13 mouse cellular contexts compared by ENCODE assay signal in the genomic region with DNA sequence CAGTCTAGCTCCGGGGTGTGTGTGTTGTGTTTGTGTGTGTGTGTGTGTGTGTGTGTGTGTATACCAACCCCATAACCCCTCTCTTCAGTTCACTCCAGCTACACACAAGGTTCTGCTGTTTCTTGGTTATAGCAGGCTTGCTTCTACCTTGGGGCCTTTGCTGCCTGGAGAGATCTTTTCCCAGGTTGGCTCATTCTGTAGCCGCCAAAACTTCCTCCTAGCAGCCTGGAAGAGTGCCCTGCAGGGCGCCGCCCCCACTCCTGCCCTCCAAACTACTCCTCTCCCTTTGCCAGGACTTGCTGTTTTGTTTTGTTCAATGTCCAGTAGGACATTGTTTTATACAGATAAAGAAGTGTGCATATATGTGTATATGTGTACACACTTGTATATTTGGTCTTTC. TPM values are rescaled to one million over a fixed set of nuclear protein-coding genes. Genes with fewer than 3 reads are reported as not detected.
DNase-seq lines count a peak whose midpoint lies in the region; ATAC-seq and TF ChIP-seq lines count a peak whose summit lies in the region.
"Had no signal": no experiment of that assay in that cellular context is flagged by ENCODE, and none has a peak within 500 bp of the region (broad histone marks: within the 10 kb centered on the region; RNA-seq: fewer than 3 reads in every experiment).

No protein-coding gene starts in this region.

- H3K4me3 ChIP-seq in midbrain, embryonic 10.5 days, result no peak overlapping the region
- H3K4me3 ChIP-seq in midbrain, embryonic 14.5 days (replicated peaks; ENCODE audit: low read depth, low read length), result no peak overlapping the region
- H3K4me3 ChIP-seq in stomach, embryonic 15.5 days (replicated peaks), result no peak overlapping the region
- no peak overlapping the region for H3K4me3 ChIP-seq in thymus, adult 2 months (ENCODE audit: control insufficient read depth, insufficient read depth, low read length)
- H3K4me3 ChIP-seq: erythroblast, embryonic 14.5 days; megakaryocyte, embryonic 14.5 days had no signal

- DNase-seq in midbrain, embryonic 10.5 days (ENCODE audit: low spot score), result no peak
- DNase-seq in midbrain, embryonic 14.5 days, result no peak
- DNase-seq in kidney, adult 9 months, result peak; percentile 49
- DNase-seq in kidney, postnatal 4 days, result peak; percentile 30 to 49
- DNase-seq in retina, embryonic 14.5 days (ENCODE audit: low spot score), result no peak
- no peak for DNase-seq in thymus, adult 2 months
- DNase-seq: cerebellum, adult 9-10 months; gastrocnemius, postnatal 25 days; lung, adult 2 months had no signal

- 84% methylated on average over 4 of the region's 4 CpGs for WGBS in midbrain, embryonic 10.5 days
- 90% methylated on average over 4 of the region's 4 CpGs for WGBS in midbrain, embryonic 14.5 days
- WGBS in stomach, embryonic 15.5 days, result 67% methylated on average over 4 of the region's 4 CpGs
- 48% methylated on average over 4 of the region's 4 CpGs for WGBS in thymus, adult 2 months

- no peak for TF ChIP-seq POLR2A in thymus, adult 2 months (IDR thresholded peaks at IDR 0.05; ENCODE audit: control insufficient read depth, extremely low read depth, insufficient read depth, low read length, poor library complexity)

- ATAC-seq in midbrain, embryonic 14.5 days (ENCODE audit: low FRiP score, low TSS enrichment), result no peak
- no peak for ATAC-seq in stomach, embryonic 15.5 days (ENCODE audit: insufficient read depth, low FRiP score, low read depth)
- no peak for ATAC-seq in inflammation-experienced regulatory T-cells, adult 6 months

- no peak overlapping the region for H3K4me2 ChIP-seq in midbrain, embryonic 14.5 days (ENCODE audit: low read length)
- peak overlapping the region; percentile 23; the same call in 1 of the 2 replicates for H3K4me2 ChIP-seq in stomach, embryonic 15.5 days

- no peak overlapping the region for H3K9ac ChIP-seq in midbrain, embryonic 14.5 days (replicated peaks; ENCODE audit: low read length)
- no peak overlapping the region for H3K9ac ChIP-seq in stomach, embryonic 15.5 days

- H3K9me3 ChIP-seq in midbrain, embryonic 10.5 days (replicated peaks), result no peaks in the 10 kb centered on the region
- H3K9me3 ChIP-seq in midbrain, embryonic 14.5 days (ENCODE audit: control insufficient read depth, low read length), result no peaks in the 10 kb centered on the region
- no peaks in the 10 kb centered on the region for H3K9me3 ChIP-seq in stomach, embryonic 15.5 days
- H3K9me3 ChIP-seq: megakaryocyte, embryonic 14.5 days had no signal

- TF ChIP-seq CTCF in thymus, adult 2 months (IDR thresholded peaks at IDR 0.05; ENCODE audit: borderline replicate concordance, control insufficient read depth, extremely low read depth, insufficient read depth, low read length, poor library complexity), result no peak

- no peaks in the 10 kb centered on the region for H3K36me3 ChIP-seq in midbrain, embryonic 10.5 days
- H3K36me3 ChIP-seq in midbrain, embryonic 14.5 days (ENCODE audit: control insufficient read depth, insufficient read depth, low read length), result no peaks in the 10 kb centered on the region
- H3K36me3 ChIP-seq in stomach, embryonic 15.5 days, result no peaks in the 10 kb centered on the region
- no peaks in the 10 kb centered on the region for H3K36me3 ChIP-seq in thymus, adult 2 months (ENCODE audit: control insufficient read depth, insufficient read depth, low read length)

- H3K4me1 ChIP-seq in midbrain, embryonic 10.5 days, result peaks cover 5% of the 10 kb centered on the region
- H3K4me1 ChIP-seq in midbrain, embryonic 14.5 days (ENCODE audit: control insufficient read depth, insufficient read depth, low read length), result no peaks in the 10 kb centered on the region
- H3K4me1 ChIP-seq in stomach, embryonic 15.5 days, result peaks cover 8% of the 10 kb centered on the region
- H3K4me1 ChIP-seq in thymus, adult 2 months (replicated peaks; ENCODE audit: control insufficient read depth, insufficient read depth, low read length), result peaks cover 29% of the 10 kb centered on the region
- H3K4me1 ChIP-seq: megakaryocyte, embryonic 14.5 days had no signal

- H3K27me3 ChIP-seq in midbrain, embryonic 10.5 days (ENCODE audit: low read depth, poor library complexity, severe bottlenecking), result no peaks in the 10 kb centered on the region
- H3K27me3 ChIP-seq in midbrain, embryonic 14.5 days (ENCODE audit: control insufficient read depth, insufficient read depth, low read length), result no peaks in the 10 kb centered on the region
- no peaks in the 10 kb centered on the region for H3K27me3 ChIP-seq in stomach, embryonic 15.5 days (replicated peaks)
- no peaks in the 10 kb centered on the region for H3K27me3 ChIP-seq in thymus, adult 2 months (ENCODE audit: control insufficient read depth, insufficient read depth, low read length)

- H3K27ac ChIP-seq in midbrain, embryonic 10.5 days (replicated peaks), result 0 out of 2 replicates have a peak overlapping the region, but pooled peaks have one; percentile 17
- no peak overlapping the region for H3K27ac ChIP-seq in midbrain, embryonic 14.5 days (replicated peaks; ENCODE audit: low read depth, low read length)
- H3K27ac ChIP-seq in stomach, embryonic 15.5 days, result 0 out of 2 replicates have a peak overlapping the region, but pooled peaks have one; percentile 16
- H3K27ac ChIP-seq in thymus, adult 2 months (ENCODE audit: control insufficient read depth, insufficient read depth, low read length), result no peak overlapping the region

RNA-seq across cellular contexts. Expression of gene Map3k13, which starts 33.4 kb away (rescaled TPM):
- polyA plus RNA-seq in midbrain, embryonic 10.5 days (2016; fragmentation: Nextera tagmentation; extraction: Ambion mirVana), result 2.1 and 4.2 TPM in 2 replicates
- polyA plus RNA-seq in midbrain, embryonic 14.5 days (2014; fragmentation: Nextera tagmentation; extraction: Ambion mirVana), result 6.6 and 9.3 TPM in 2 replicates
- polyA plus RNA-seq in stomach, embryonic 15.5 days (2015; fragmentation: Nextera tagmentation; extraction: Ambion mirVana), result 1.1 TPM in 2 replicates
- polyA plus RNA-seq in thymus, adult 2 months (2012; rRNA removed), result 2.0 and 2.3 TPM in 2 replicates
- polyA plus RNA-seq in inflammation-experienced regulatory T-cells, adult 6 months (2017; shearing (Covaris generic)), result under 1 TPM; 0.26 to 0.42 (median 0.38) TPM

RNA-seq across cellular contexts. Expression of gene Ehhadh, which starts 40.0 kb away (rescaled TPM):
- 2.4 and 2.5 TPM in 2 replicates for polyA plus RNA-seq in midbrain, embryonic 10.5 days (2016; fragmentation: Nextera tagmentation; extraction: Ambion mirVana)
- polyA plus RNA-seq in midbrain, embryonic 14.5 days (2014; fragmentation: Nextera tagmentation; extraction: Ambion mirVana), result 1.2 and 1.6 TPM in 2 replicates
- 5.0 and 5.1 TPM in 2 replicates for polyA plus RNA-seq in stomach, embryonic 15.5 days (2015; fragmentation: Nextera tagmentation; extraction: Ambion mirVana)
- polyA plus RNA-seq in thymus, adult 2 months (2012; rRNA removed), result 8.0 and 9.6 TPM in 2 replicates
- 1 to 10 TPM; 3.2 to 7.9 (median 6.3) TPM for polyA plus RNA-seq in inflammation-experienced regulatory T-cells, adult 6 months (2017; shearing (Covaris generic))

Comparison
In these comparisons a context has a peak if more than half of its experiments do, and no peak if none do; other contexts are left out.
1. H3K27ac ChIP-seq: peak in midbrain, embryonic 10.5 days (single experiment) and stomach, embryonic 15.5 days (single experiment); none in midbrain, embryonic 14.5 days (single experiment) and thymus, adult 2 months (single experiment).
2. DNase-seq: peak in kidney, adult 9 months (single experiment) and kidney, postnatal 4 days (2 of 2); none in midbrain, embryonic 10.5 days (single experiment), midbrain, embryonic 14.5 days (single experiment), retina, embryonic 14.5 days (single experiment) and thymus, adult 2 months (single experiment).